Mouse (Mus musculus): ENCODE measurements around the gene Unc13a. TPM values are rescaled to one million over a fixed set of nuclear protein-coding genes. Genes with fewer than 3 reads are reported as not detected.

Unc13a gene
- 0.55 TPM for polyA plus RNA-seq (2017; shearing (Covaris generic))

GRCm38 (mm10) chr8:71671549-71671965 is at the start of gene Unc13a:
Unc13a (minus strand) TSS chr8:71671757.

GRCm38 (mm10) chr8:71701414-71702086 is 30.0 kb upstream of the Unc13a start, which contains the start of gene B3gnt3:
B3gnt3 (minus strand) TSS chr8:71701789.

DNA sequence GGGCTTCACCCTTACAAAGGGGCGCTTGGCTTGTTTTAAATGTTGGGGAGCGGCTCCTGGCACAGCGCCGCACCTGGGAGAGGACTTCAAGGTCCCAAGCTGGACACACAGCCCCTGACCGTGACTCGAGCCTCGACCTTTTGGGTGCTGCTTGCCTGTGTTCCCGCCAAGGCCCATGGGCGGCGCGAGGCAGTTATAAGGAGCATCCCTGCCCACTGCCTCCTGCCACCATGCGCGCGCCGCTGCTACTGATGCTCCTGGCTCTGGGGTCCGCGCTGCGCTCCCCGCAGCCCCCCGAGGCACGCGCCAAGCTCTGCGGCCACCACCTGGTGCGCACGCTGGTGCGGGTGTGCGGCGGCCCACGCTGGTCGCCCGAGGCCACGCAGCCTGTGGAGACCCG is 17.5 kb upstream of the Unc13a start, which contains the start of gene Insl3:
Gene Insl3 (plus strand): TSS at position 187 of the 400 bp plus-strand sequence.

GRCm38 (mm10) chr8:71676020-71676741 is 4.6 kb upstream of the Unc13a start, which contains the start of gene Jak3:
Jak3 (plus strand) TSS chr8:71676296.

GRCm38 (mm10) chr8:71610822-71611651 is 60.5 kb downstream of the Unc13a start, which contains the start of gene Colgalt1:
Colgalt1 (plus strand) TSS chr8:71610998.

DNA sequence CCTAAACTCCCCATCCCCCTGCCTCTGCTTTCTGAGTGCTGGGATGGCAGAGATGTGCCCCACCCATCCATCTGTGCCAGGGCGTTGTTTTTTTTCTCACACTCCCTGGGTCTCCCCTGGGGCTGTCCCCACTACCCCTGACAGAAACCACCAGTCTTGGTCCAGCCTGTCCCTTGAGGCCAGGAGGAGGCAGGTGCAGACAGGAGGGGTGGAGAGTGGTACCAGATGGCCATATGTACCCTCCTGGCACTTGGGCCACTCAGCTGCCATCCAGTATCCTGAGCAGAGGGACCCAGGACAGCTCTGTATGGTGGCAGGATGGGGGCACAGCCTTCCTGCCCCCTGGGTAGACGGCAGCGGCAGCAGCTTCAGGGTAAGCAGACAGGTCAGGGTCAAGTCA is 74.1 kb downstream of the Unc13a start, which contains the start of gene Fam129c:
Gene Fam129c (plus strand): TSS at position 198 of the 400 bp plus-strand sequence.

DNA sequence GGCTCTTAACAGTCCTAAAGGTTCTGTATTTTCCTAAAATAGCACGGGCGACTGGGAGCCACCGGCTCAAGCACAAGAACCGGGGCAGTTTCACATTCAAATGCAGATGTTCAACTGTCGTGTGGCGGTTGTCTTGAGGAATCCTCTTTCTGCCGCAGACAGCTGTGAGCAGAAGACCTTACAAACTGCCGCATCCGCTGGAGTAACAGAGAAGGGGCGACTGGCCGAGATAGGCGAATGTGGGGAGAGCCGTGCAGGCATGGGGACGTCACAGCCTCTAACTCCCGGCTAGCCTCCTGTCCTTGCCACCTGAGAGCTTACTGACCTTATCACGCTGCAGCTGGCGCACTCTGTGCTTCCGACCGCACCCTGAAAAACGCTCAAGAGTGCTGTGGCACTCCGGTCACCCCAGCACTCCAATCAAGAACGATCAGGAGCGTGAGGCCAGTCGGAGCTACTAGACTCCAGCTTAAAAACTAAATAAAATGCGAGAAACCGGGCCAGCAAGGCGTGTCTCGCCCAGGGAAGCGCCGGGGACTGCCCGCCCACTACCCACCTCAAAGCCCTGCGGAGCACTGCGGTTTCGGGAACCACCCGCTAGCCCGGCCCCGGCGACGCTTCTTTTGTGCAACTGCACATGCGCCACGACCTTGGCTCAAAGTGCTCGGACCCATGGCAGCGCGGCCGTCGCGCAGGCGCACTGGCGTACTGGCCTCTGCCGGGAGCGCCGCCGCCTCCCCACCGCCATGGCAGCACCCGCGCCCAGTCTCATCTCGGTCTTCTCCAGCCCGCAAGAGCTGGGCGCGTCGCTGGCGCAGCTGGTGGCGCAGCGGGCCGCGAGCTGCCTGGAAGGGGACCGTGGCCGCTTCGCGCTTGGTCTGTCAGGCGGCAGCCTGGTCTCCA is 79.8 kb downstream of the Unc13a start, which contains the start of gene Pgls:
Gene Pgls (plus strand): TSS at position 706 of the 903 bp plus-strand sequence.

Other genes with a start within 250 kb of the Unc13a start
- gene Abhd8, start 208.1 kb downstream of the Unc13a start, polyA plus RNA-seq (2017; shearing (Covaris generic)): 153 TPM
- gene Mrpl34, start 206.8 kb downstream of the Unc13a start, polyA plus RNA-seq (2017; shearing (Covaris generic)): 91.6 TPM
- gene Dda1, start 202.6 kb downstream of the Unc13a start, polyA plus RNA-seq (2017; shearing (Covaris generic)): 76.6 TPM
- 0.28 TPM for gene Ano8, start 185.8 kb downstream of the Unc13a start, polyA plus RNA-seq (2017; shearing (Covaris generic))
- gene Gtpbp3, start 183.7 kb downstream of the Unc13a start, polyA plus RNA-seq (2017; shearing (Covaris generic)): 9.2 TPM
- not detected for gene Plvap, start 160.0 kb downstream of the Unc13a start, polyA plus RNA-seq (2017; shearing (Covaris generic))
- not detected for gene Ccdc194, start 146.0 kb downstream of the Unc13a start, polyA plus RNA-seq (2017; shearing (Covaris generic))
- 140 TPM for gene Bst2, start 134.3 kb downstream of the Unc13a start, polyA plus RNA-seq (2017; shearing (Covaris generic))
- 95.4 TPM for gene Mvb12a, start 128.8 kb downstream of the Unc13a start, polyA plus RNA-seq (2017; shearing (Covaris generic))
- not detected for gene Tmem221, start 112.9 kb downstream of the Unc13a start, polyA plus RNA-seq (2017; shearing (Covaris generic))
- 0.21 TPM for gene Nxnl1, start 105.2 kb downstream of the Unc13a start, polyA plus RNA-seq (2017; shearing (Covaris generic))
- gene Slc27a1, start 102.9 kb downstream of the Unc13a start, polyA plus RNA-seq (2017; shearing (Covaris generic)): 22.7 TPM
- 28.9 TPM for gene Pgls, start 79.6 kb downstream of the Unc13a start, polyA plus RNA-seq (2017; shearing (Covaris generic))
- 5.8 TPM for gene Fam129c, start 74.1 kb downstream of the Unc13a start, polyA plus RNA-seq (2017; shearing (Covaris generic))
- 4.0 TPM for gene Colgalt1, start 60.8 kb downstream of the Unc13a start, polyA plus RNA-seq (2017; shearing (Covaris generic))
- gene Jak3, start 4.5 kb upstream of the Unc13a start, polyA plus RNA-seq (2017; shearing (Covaris generic)): 200 TPM
- gene Insl3, start 17.5 kb upstream of the Unc13a start, polyA plus RNA-seq (2017; shearing (Covaris generic)): 28.0 TPM
- gene B3gnt3, start 30.0 kb upstream of the Unc13a start, polyA plus RNA-seq (2017; shearing (Covaris generic)): 8.0 TPM
- 283 TPM for gene Fcho1, start 54.0 kb upstream of the Unc13a start, polyA plus RNA-seq (2017; shearing (Covaris generic))
- gene Zfp709, start 210.3 kb upstream of the Unc13a start, polyA plus RNA-seq (2017; shearing (Covaris generic)): 17.1 TPM
- 7.6 TPM for gene Zfp882, start 236.9 kb upstream of the Unc13a start, polyA plus RNA-seq (2017; shearing (Covaris generic))
- gene Zfp617, start 236.9 kb upstream of the Unc13a start, polyA plus RNA-seq (2017; shearing (Covaris generic)): 23.7 TPM

Data from inflammation-experienced regulatory T-cells, adult 16 weeks (primary cell).